25 mouse cellular contexts compared by ENCODE assay signal in genomic region chr13:83175086-83175485, GRCm38 (mm10).
DNase-seq lines count a peak whose midpoint lies in the region; ATAC-seq and TF ChIP-seq lines count a peak whose summit lies in the region.
"Had no signal": no experiment of that assay in that cellular context is flagged by ENCODE, and none has a peak within 500 bp of the region (broad histone marks: within the 10 kb centered on the region; RNA-seq: fewer than 3 reads in every experiment).

No protein-coding gene starts in this region.

- H3K9me3 ChIP-seq in limb, embryonic 14.5 days (ENCODE audit: control insufficient read depth, low read length): no peaks in the 10 kb centered on the region
- H3K9me3 ChIP-seq in limb, embryonic 10.5 days (replicated peaks): no peaks in the 10 kb centered on the region
- no peaks in the 10 kb centered on the region for H3K9me3 ChIP-seq in lung, embryonic 15.5 days
- no peaks in the 10 kb centered on the region for H3K9me3 ChIP-seq in embryonic facial prominence, embryonic 14.5 days (ENCODE audit: control insufficient read depth, low read length)
- H3K9me3 ChIP-seq: embryonic facial prominence, embryonic 12.5 days; embryonic facial prominence, embryonic 15.5 days; forebrain, embryonic 10.5 days; forebrain, embryonic 12.5 days had no signal

- ATAC-seq in limb, embryonic 14.5 days (ENCODE audit: low FRiP score, low read depth): no peak
- peak; percentile 69; the same call in 1 of the 2 replicates for ATAC-seq in lung, embryonic 15.5 days (ENCODE audit: borderline replicate concordance, extremely low read depth, low FRiP score, low TSS enrichment)
- peak; percentile 75 for ATAC-seq in embryonic facial prominence, embryonic 14.5 days (ENCODE audit: low read depth)
- ATAC-seq: activated CD4-positive, CD25-positive, alpha-beta regulatory T cell, adult 4 months; forebrain, embryonic 14.5 days; forebrain, embryonic 16.5 days; Patski had no signal

- no peak overlapping the region for H3K27ac ChIP-seq in limb, embryonic 14.5 days (replicated peaks; ENCODE audit: low read depth, low read length)
- no peak overlapping the region for H3K27ac ChIP-seq in limb, embryonic 10.5 days
- no peak overlapping the region for H3K27ac ChIP-seq in lung, embryonic 15.5 days
- H3K27ac ChIP-seq in embryonic facial prominence, embryonic 14.5 days (replicated peaks; ENCODE audit: low read depth, low read length): no peak overlapping the region
- H3K27ac ChIP-seq: embryonic facial prominence, embryonic 12.5 days; embryonic facial prominence, embryonic 15.5 days; forebrain, embryonic 10.5 days; forebrain, embryonic 12.5 days had no signal

- DNase-seq in limb, embryonic 14.5 days (ENCODE audit: low spot score): peak; percentile 23
- no peak for DNase-seq in limb, embryonic 10.5 days (ENCODE audit: low spot score)
- DNase-seq in lung, postnatal 14 days: no peak
- DNase-seq in NIH3T3 (ENCODE audit: low read depth): peak; percentile 34
- DNase-seq in embryonic facial prominence, embryonic 14.5 days (ENCODE audit: low spot score): peak; percentile 92
- no peak for DNase-seq in cerebellum, adult 11 months
- no peak for DNase-seq in thymus, postnatal 0 days (ENCODE audit: low spot score)
- DNase-seq: adrenal gland, adult 8-10 months; adrenal gland, postnatal 14 days; adrenal gland, postnatal 36 days; cerebellum, adult 11-12 months; cerebellum, adult 2 months; cerebellum, adult 9-10 months; cerebellum, postnatal 10 days; cerebellum, postnatal 25 days had no signal

- no peak overlapping the region for H3K4me2 ChIP-seq in limb, embryonic 14.5 days (replicated peaks; ENCODE audit: low read depth, low read length, severe bottlenecking)
- H3K4me2 ChIP-seq in lung, embryonic 15.5 days: no peak overlapping the region
- H3K4me2 ChIP-seq in embryonic facial prominence, embryonic 14.5 days (ENCODE audit: low read depth, low read length): no peak overlapping the region
- H3K4me2 ChIP-seq: embryonic facial prominence, embryonic 12.5 days; embryonic facial prominence, embryonic 15.5 days; forebrain, embryonic 12.5 days had no signal

- no peaks in the 10 kb centered on the region for H3K4me1 ChIP-seq in limb, embryonic 14.5 days (ENCODE audit: control insufficient read depth, insufficient read depth, low read length)
- H3K4me1 ChIP-seq in limb, embryonic 10.5 days: no peaks in the 10 kb centered on the region
- 0 out of 2 replicates have a peak, but pooled peaks cover 2% of the 10 kb centered on the region for H3K4me1 ChIP-seq in lung, embryonic 15.5 days
- no peaks in the 10 kb centered on the region for H3K4me1 ChIP-seq in embryonic facial prominence, embryonic 14.5 days (ENCODE audit: control insufficient read depth, insufficient read depth, low read length)
- H3K4me1 ChIP-seq: embryonic facial prominence, embryonic 12.5 days; embryonic facial prominence, embryonic 15.5 days; forebrain, embryonic 10.5 days; forebrain, embryonic 12.5 days had no signal

- no peaks in the 10 kb centered on the region for H3K36me3 ChIP-seq in limb, embryonic 14.5 days (ENCODE audit: control insufficient read depth, insufficient read depth, low read length)
- no peaks in the 10 kb centered on the region for H3K36me3 ChIP-seq in limb, embryonic 10.5 days
- H3K36me3 ChIP-seq in lung, embryonic 15.5 days: no peaks in the 10 kb centered on the region
- no peaks in the 10 kb centered on the region for H3K36me3 ChIP-seq in embryonic facial prominence, embryonic 14.5 days (ENCODE audit: control insufficient read depth, insufficient read depth, low read length)
- H3K36me3 ChIP-seq: embryonic facial prominence, embryonic 12.5 days; embryonic facial prominence, embryonic 15.5 days; forebrain, embryonic 10.5 days; forebrain, embryonic 12.5 days had no signal

- TF ChIP-seq POLR2A in limb, embryonic 14.5 days (IDR thresholded peaks at IDR 0.05; ENCODE audit: borderline replicate concordance, extremely low read depth, insufficient read depth, insufficient read length): no peak

- H3K4me3 ChIP-seq in limb, embryonic 14.5 days (replicated peaks; ENCODE audit: low read length): no peak overlapping the region
- H3K4me3 ChIP-seq in limb, embryonic 10.5 days: no peak overlapping the region
- H3K4me3 ChIP-seq in lung, embryonic 15.5 days: no peak overlapping the region
- H3K4me3 ChIP-seq in embryonic facial prominence, embryonic 14.5 days (ENCODE audit: low read depth, low read length): no peak overlapping the region
- H3K4me3 ChIP-seq: embryonic facial prominence, embryonic 12.5 days; embryonic facial prominence, embryonic 15.5 days; erythroblast, embryonic 14.5 days; forebrain, embryonic 10.5 days; forebrain, embryonic 12.5 days had no signal

- H3K9ac ChIP-seq in limb, embryonic 14.5 days (ENCODE audit: low read depth, low read length, severe bottlenecking): no peak overlapping the region
- no peak overlapping the region for H3K9ac ChIP-seq in lung, embryonic 15.5 days
- no peak overlapping the region for H3K9ac ChIP-seq in embryonic facial prominence, embryonic 14.5 days (ENCODE audit: low read depth, low read length)
- H3K9ac ChIP-seq: embryonic facial prominence, embryonic 12.5 days; embryonic facial prominence, embryonic 15.5 days; forebrain, embryonic 12.5 days had no signal

- no peaks in the 10 kb centered on the region for H3K27me3 ChIP-seq in limb, embryonic 14.5 days (ENCODE audit: control insufficient read depth, insufficient read depth, low read length)
- H3K27me3 ChIP-seq in limb, embryonic 10.5 days (ENCODE audit: low read depth, poor library complexity, severe bottlenecking): no peaks in the 10 kb centered on the region
- no peaks in the 10 kb centered on the region for H3K27me3 ChIP-seq in lung, embryonic 15.5 days
- no peaks in the 10 kb centered on the region for H3K27me3 ChIP-seq in embryonic facial prominence, embryonic 14.5 days (replicated peaks; ENCODE audit: control insufficient read depth, insufficient read depth, low read length)
- H3K27me3 ChIP-seq: embryonic facial prominence, embryonic 12.5 days; embryonic facial prominence, embryonic 15.5 days; forebrain, embryonic 12.5 days; Patski had no signal

- WGBS in limb, embryonic 14.5 days: 54% methylated on average over 2 of the region's 2 CpGs
- WGBS in limb, embryonic 10.5 days: 83% methylated on average over 2 of the region's 2 CpGs
- 43% methylated on average over 2 of the region's 2 CpGs for WGBS in lung, embryonic 15.5 days
- WGBS in embryonic facial prominence, embryonic 14.5 days: 33% methylated on average over 2 of the region's 2 CpGs

Comparison
In these comparisons a context has a peak if more than half of its experiments do, and no peak if none do; other contexts are left out.
1. DNase-seq: peak in limb, embryonic 14.5 days (single experiment), NIH3T3 (single experiment) and embryonic facial prominence, embryonic 14.5 days (single experiment); none in limb, embryonic 10.5 days (single experiment), lung, postnatal 14 days (single experiment), cerebellum, adult 11 months (single experiment) and thymus, postnatal 0 days (single experiment).